Mouse (Mus musculus) heart, embryonic 12.5 days (tissue): ENCODE measurements around the gene Slc35f1. TPM values are rescaled to one million over a fixed set of nuclear protein-coding genes. Genes with fewer than 3 reads are reported as not detected.

Experiments
- ATAC-seq: fragments of 200-750 bp; cut with Nextera tagmentation; 2 replicates; pipeline ENCODE4 v1.8.0; 2017; ENCODE audit warnings: moderate TSS enrichment, moderate library complexity; ENCODE audit not compliant: insufficient number of reproducible peaks, low FRiP score
- H3K27ac ChIP-seq: fragments of 300-500 bp; sonication (generic); 2 replicates; pipeline ENCODE4 v1.5.1; 2016; ENCODE audit warnings: mild to moderate bottlenecking, moderate library complexity; ENCODE audit not compliant: poor library complexity, severe bottlenecking
- H3K27me3 ChIP-seq: fragments of 300-500 bp; sonication (generic); replicated peaks from 2 replicates; pipeline ENCODE4 v1.6.1; 2016; ENCODE audit warnings: mild to moderate bottlenecking, moderate library complexity
- H3K36me3 ChIP-seq: fragments of 300-500 bp; sonication (generic); 2 replicates; pipeline ENCODE4 v1.6.1; 2016; ENCODE audit warnings: mild to moderate bottlenecking, moderate library complexity
- H3K4me1 ChIP-seq: fragments of 300-500 bp; sonication (generic); replicated peaks from 2 replicates; pipeline ENCODE4 v1.6.1; 2016; ENCODE audit warnings: mild to moderate bottlenecking
- H3K4me2 ChIP-seq: fragments of 300-500 bp; sonication (generic); 2 replicates; pipeline ENCODE4 v1.6.1; 2016; ENCODE audit warnings: mild to moderate bottlenecking, moderate library complexity
- H3K4me3 ChIP-seq: fragments of 300-500 bp; sonication (generic); 2 replicates; pipeline ENCODE4 v1.5.1; 2016; ENCODE audit warnings: mild to moderate bottlenecking
- H3K9ac ChIP-seq: fragments of 300-500 bp; sonication (generic); 2 replicates; pipeline ENCODE4 v1.6.1; 2016; ENCODE audit warnings: mild to moderate bottlenecking, moderate library complexity
- H3K9me3 ChIP-seq: fragments of 300-500 bp; sonication (generic); replicated peaks from 2 replicates; pipeline ENCODE4 v1.6.1; 2016; ENCODE audit warnings: mild to moderate bottlenecking, moderate library complexity
- WGBS: fragments of 180-500 bp; shearing (Covaris S2); methylation state at CpG from one replicate; pipeline ENCODE4 v1.1.7; 2016; 5-methylcytosine and 5-hydroxymethylcytosine counted together
- polyA plus RNA-seq: library from polyadenylated mRNA; unstranded; fragments of >200 nt; fragmentation: Nextera tagmentation; extraction: Ambion mirVana; gene quantifications from 2 replicates; pipeline ENCODE4 v1.2.1, GENCODE M21; 2016

Gene Slc35f1
- polyA plus RNA-seq, 1 experiment from 2014 or later: 1.6 TPM

DNA sequence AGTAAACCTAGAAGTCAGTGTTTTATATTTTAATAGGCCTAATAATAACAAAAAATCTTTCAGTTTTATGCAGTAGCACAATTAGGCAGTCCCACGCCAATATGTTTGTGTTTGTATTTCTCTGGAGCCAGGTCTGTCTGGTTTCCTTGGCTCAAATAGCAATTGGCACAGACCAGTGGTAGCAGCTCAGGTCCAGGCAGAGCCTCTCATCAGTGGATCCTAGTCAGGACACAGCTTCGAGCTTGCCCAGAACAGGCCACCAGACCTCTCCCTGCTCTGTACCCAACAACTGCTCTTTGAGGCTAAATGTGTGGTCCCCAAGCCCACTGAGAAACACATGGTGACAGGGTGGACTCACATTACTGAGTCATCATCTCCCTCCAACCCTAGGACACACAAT is 412.1 kb downstream of the Slc35f1 start:
- WGBS: 83% methylated on average over 2 of the region's 2 CpGs
- ATAC-seq: no peak
- no peaks in the 10 kb centered on the region for H3K27me3 ChIP-seq

GRCm38 (mm10) chr10:53115028-53115427 is 424.7 kb downstream of the Slc35f1 start:
- ATAC-seq: no peak
- Histone ChIP-seq H3K4me2 (no peak overlapping the region), H3K27me3 (no peaks in the 10 kb centered on the region), H3K36me3 (no peaks in the 10 kb centered on the region), H3K4me1 (0 out of 2 replicates have a peak, but pooled peaks cover 6% of the 10 kb centered on the region), H3K9ac (no peak overlapping the region), H3K27ac (no peak overlapping the region), H3K9me3 (no peaks in the 10 kb centered on the region), H3K4me3 (no peak overlapping the region)
- WGBS: 14% methylated on average over 3 of the region's 3 CpGs

More for the DNA sequence above, 412.1 kb downstream of the Slc35f1 start:
- no peaks in the 10 kb centered on the region for H3K4me1 ChIP-seq
- no peaks in the 10 kb centered on the region for H3K36me3 ChIP-seq
- no peak overlapping the region for H3K27ac ChIP-seq
- no peaks in the 10 kb centered on the region for H3K9me3 ChIP-seq
- H3K4me2 ChIP-seq: no peak overlapping the region
- no peak overlapping the region for H3K4me3 ChIP-seq
- H3K9ac ChIP-seq: no peak overlapping the region

GRCm38 (mm10) chr10:53115673-53116398 is 425.5 kb downstream of the Slc35f1 start:
- 75% methylated on average over 7 of the region's 7 CpGs for WGBS

GRCm38 (mm10) chr10:53120608-53121007 is 430.3 kb downstream of the Slc35f1 start:
- WGBS: 77% methylated on average over 2 of the region's 2 CpGs

More at GRCm38 (mm10) chr10:53115673-53116398, 425.5 kb downstream of the Slc35f1 start:
- no peaks in the 10 kb centered on the region for H3K9me3 ChIP-seq
- H3K27me3 ChIP-seq: no peaks in the 10 kb centered on the region
- H3K27ac ChIP-seq: no peak overlapping the region
- no peak overlapping the region for H3K4me3 ChIP-seq
- H3K4me1 ChIP-seq: 0 out of 2 replicates have a peak, but pooled peaks cover 6% of the 10 kb centered on the region
- H3K9ac ChIP-seq: no peak overlapping the region
- H3K4me2 ChIP-seq: no peak overlapping the region
- no peaks in the 10 kb centered on the region for H3K36me3 ChIP-seq
- no peak for ATAC-seq

DNA sequence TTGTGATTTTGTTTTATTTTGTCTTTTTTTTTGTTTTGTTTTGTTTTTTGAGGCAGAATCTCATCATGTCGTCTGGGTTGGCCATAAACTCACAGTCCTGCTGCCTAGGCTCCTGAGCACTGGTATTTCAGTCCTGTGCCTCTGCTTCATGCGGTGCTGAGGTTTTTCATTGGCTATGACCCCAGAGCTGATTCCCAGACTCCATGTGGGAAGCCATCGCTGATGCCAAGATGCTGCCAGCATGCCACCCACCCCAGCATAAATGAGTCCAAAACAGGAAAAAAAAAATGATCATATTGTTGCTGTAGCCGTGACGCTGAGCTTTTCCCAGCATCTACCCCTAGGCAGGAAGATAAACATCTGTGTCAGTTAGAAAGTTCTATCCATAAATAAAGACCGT is 434.0 kb downstream of the Slc35f1 start:
- Histone ChIP-seq H3K4me3 (no peak overlapping the region), H3K4me1 (no peaks in the 10 kb centered on the region), H3K27me3 (no peaks in the 10 kb centered on the region), H3K27ac (no peak overlapping the region), H3K4me2 (no peak overlapping the region), H3K9me3 (no peaks in the 10 kb centered on the region), H3K36me3 (no peaks in the 10 kb centered on the region), H3K9ac (no peak overlapping the region)
- ATAC-seq: no peak
- WGBS: 79% methylated on average over 6 of the region's 6 CpGs

More at GRCm38 (mm10) chr10:53120608-53121007, 430.3 kb downstream of the Slc35f1 start:
- Histone ChIP-seq H3K4me3 (no peak overlapping the region), H3K27me3 (no peaks in the 10 kb centered on the region), H3K9ac (no peak overlapping the region), H3K27ac (no peak overlapping the region), H3K4me2 (no peak overlapping the region), H3K4me1 (0 out of 2 replicates have a peak, but pooled peaks cover 6% of the 10 kb centered on the region), H3K9me3 (no peaks in the 10 kb centered on the region), H3K36me3 (no peaks in the 10 kb centered on the region)
- no peak for ATAC-seq

DNA sequence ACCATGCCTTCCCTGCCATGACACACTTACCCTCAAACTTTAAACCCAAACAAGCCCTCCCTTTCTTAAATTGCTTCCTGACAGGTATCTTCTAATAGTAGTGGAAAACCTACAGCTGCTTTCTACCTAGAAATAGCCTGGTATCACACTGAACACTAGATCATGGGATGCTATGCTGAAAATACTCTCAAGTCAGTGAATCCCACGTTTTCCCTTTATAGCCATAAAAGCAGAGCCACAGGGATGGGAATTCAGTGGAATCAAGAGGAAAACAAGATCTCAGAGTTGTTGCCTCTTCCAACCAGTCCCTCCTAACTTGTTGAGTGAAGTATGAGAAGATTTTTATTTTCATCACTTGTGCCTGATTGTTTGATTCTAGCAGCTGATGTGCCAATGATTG is 442.4 kb downstream of the Slc35f1 start:
- Histone ChIP-seq H3K9me3 (no peaks in the 10 kb centered on the region), H3K36me3 (no peaks in the 10 kb centered on the region), H3K27me3 (no peaks in the 10 kb centered on the region), H3K9ac (no peak overlapping the region), H3K27ac (no peak overlapping the region), H3K4me1 (no peaks in the 10 kb centered on the region), H3K4me3 (no peak overlapping the region), H3K4me2 (no peak overlapping the region)
- WGBS: 67% methylated on average over 1 of the region's 1 CpGs
- ATAC-seq: no peak

DNA sequence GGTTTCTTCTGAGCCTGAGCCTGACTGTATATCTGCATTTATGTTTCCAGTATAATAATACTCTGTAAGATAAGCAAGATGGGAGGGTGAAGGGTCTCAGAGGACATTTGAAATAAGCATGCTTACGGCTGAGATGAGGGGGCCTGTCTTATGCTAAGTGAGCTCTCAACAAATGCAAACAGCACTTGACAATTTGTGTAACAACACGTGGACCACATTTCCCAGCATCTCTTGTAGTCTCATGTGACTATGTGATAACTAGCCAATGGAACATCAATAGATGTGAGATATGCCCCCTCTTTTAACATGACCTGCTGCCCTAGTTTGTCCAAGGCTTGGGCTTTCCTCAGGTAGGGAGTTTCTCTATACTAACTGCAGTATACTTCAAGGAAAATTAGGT is 460.0 kb downstream of the Slc35f1 start:
- H3K27ac ChIP-seq: no peak overlapping the region
- no peak for ATAC-seq
- no peak overlapping the region for H3K4me2 ChIP-seq
- no peaks in the 10 kb centered on the region for H3K4me1 ChIP-seq
- no peaks in the 10 kb centered on the region for H3K36me3 ChIP-seq
- WGBS: 63% methylated on average over 2 of the region's 2 CpGs
- no peak overlapping the region for H3K9ac ChIP-seq
- peaks cover 7% of the 10 kb centered on the region; the same call in 1 of the 2 replicates for H3K9me3 ChIP-seq
- no peaks in the 10 kb centered on the region for H3K27me3 ChIP-seq
- no peak overlapping the region for H3K4me3 ChIP-seq

DNA sequence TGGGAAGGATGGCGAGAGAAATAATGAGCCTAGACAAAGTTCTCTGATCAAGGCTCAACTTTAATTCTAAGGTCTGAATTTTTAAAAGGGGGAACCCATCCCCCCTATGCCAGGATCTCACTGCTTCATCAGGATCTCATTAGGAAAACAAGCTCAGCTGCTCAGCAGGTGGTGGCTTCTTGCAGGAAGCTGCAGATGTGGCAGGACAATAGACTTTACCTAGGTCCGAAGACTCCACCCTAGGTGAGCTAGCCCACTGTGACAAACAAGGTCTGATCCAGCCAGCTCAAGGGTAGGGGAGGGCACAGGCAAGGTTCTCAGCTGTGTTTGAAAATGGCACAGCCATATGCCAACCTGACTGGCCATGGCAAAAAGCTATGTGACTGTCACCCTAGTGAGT is 460.6 kb downstream of the Slc35f1 start:
- no peak overlapping the region for H3K9ac ChIP-seq
- no peak overlapping the region for H3K4me2 ChIP-seq
- H3K27me3 ChIP-seq: no peaks in the 10 kb centered on the region
- ATAC-seq: no peak
- H3K27ac ChIP-seq: no peak overlapping the region
- no peaks in the 10 kb centered on the region for H3K36me3 ChIP-seq
- WGBS: 75% methylated on average over 2 of the region's 2 CpGs
- H3K4me3 ChIP-seq: no peak overlapping the region
- no peaks in the 10 kb centered on the region for H3K4me1 ChIP-seq
- peaks cover 7% of the 10 kb centered on the region; the same call in 1 of the 2 replicates for H3K9me3 ChIP-seq

- Histone ChIP-seq H3K27ac (no peak overlapping the region; the same call in 1 of the 2 replicates), H3K9ac (no peak overlapping the region), H3K4me1 (peaks cover 7% of the 10 kb centered on the region; the same call in 1 of the 2 replicates), H3K9me3 (peaks cover 7% of the 10 kb centered on the region; the same call in 1 of the 2 replicates), H3K36me3 (no peaks in the 10 kb centered on the region), H3K4me2 (no peak overlapping the region), H3K27me3 (no peaks in the 10 kb centered on the region), H3K4me3 (no peak overlapping the region)
- 26% methylated on average over 7 of the region's 7 CpGs for WGBS
- ATAC-seq: no peak
Observed at GRCm38 (mm10) chr10:53156374-53156773, 466.0 kb downstream of the Slc35f1 start.

DNA sequence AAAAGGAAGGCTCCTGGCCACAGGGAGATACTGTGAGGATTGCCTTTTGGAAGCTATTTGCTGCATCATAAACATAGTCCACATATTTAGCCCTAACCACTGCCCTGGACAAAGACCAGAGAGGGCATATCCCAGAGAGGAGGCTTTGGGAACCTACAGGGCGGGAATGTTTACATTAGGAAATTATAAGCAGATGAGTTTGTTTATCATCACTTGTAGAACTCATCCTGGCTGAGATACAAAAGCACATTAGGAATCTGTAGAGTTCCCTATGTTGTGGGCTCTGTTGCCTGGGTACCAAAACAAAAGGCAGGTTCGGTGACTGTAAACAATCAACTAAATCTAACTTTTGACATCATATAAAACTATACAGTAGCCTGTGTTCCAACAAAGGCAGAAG is 467.4 kb downstream of the Slc35f1 start:
- Histone ChIP-seq H3K4me3 (no peak overlapping the region), H3K36me3 (no peaks in the 10 kb centered on the region), H3K27ac (no peak overlapping the region), H3K4me2 (no peak overlapping the region), H3K27me3 (no peaks in the 10 kb centered on the region), H3K4me1 (peaks cover 7% of the 10 kb centered on the region; the same call in 1 of the 2 replicates), H3K9me3 (peaks cover 3% of the 10 kb centered on the region; the same call in 1 of the 2 replicates), H3K9ac (no peak overlapping the region)
- 85% methylated on average over 2 of the region's 2 CpGs for WGBS
- no peak for ATAC-seq
